In the genomic region with DNA sequence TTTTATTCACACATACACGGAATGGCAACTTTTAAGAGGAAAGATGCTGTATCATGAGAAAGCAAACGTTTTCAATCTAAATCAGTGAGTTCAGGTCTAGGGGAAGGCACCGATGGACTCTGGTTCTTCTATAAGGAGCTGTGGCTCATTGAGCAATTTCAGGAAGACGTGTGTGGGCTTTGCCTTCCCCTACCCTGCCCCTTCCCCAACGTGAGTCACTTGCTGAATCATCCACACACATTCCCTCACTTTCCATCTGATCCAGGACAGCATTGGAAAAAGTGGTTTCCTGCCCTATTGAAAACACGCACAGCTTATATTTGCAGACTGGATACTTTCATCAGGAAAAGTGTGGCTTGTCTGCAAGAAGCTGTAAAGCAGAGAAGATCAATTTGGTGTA, we compare ENCODE assay signal across 27 mouse cellular contexts. TPM values are rescaled to one million over a fixed set of nuclear protein-coding genes. Genes with fewer than 3 reads are reported as not detected.
A peak's percentile ranks its signal among the peaks of the same experiment; 100 is the strongest.
DNase-seq lines count a peak whose midpoint lies in the region; ATAC-seq and TF ChIP-seq lines count a peak whose summit lies in the region.
"Had no signal": no experiment of that assay in that cellular context is flagged by ENCODE, and none has a peak within 500 bp of the region (broad histone marks: within the 10 kb centered on the region; RNA-seq: fewer than 3 reads in every experiment).

No protein-coding gene starts in this region.

- no peaks in the 10 kb centered on the region for H3K27me3 ChIP-seq in liver, postnatal 0 days (ENCODE audit: insufficient read depth, low read length)
- H3K27me3 ChIP-seq: embryonic facial prominence, embryonic 15.5 days; heart, embryonic 13.5 days; liver, embryonic 13.5 days; midbrain, embryonic 12.5 days; neural tube, embryonic 12.5 days had no signal

- no peak overlapping the region for H3K4me2 ChIP-seq in liver, postnatal 0 days (ENCODE audit: low read depth, low read length)
- H3K4me2 ChIP-seq: embryonic facial prominence, embryonic 15.5 days; heart, embryonic 13.5 days; liver, embryonic 13.5 days; lung, embryonic 14.5 days; midbrain, embryonic 12.5 days; neural tube, embryonic 12.5 days had no signal

- no peaks in the 10 kb centered on the region for H3K9me3 ChIP-seq in liver, postnatal 0 days (ENCODE audit: low read length)
- H3K9me3 ChIP-seq: embryonic facial prominence, embryonic 15.5 days; forebrain, embryonic 10.5 days; heart, embryonic 13.5 days; liver, embryonic 13.5 days; midbrain, embryonic 12.5 days; neural tube, embryonic 12.5 days had no signal

- intact Hi-C loops in gastrocnemius, adult 2 months (cut with DNase I) = loop anchor here (5.0 kb wide), 1 partner anchor 34 kb away; no protein-coding TSS in a partner anchor

- peaks cover 77% of the 10 kb centered on the region for H3K79me2 ChIP-seq in macrophage (ENCODE audit: inconsistent target)

- no peak for DNase-seq in gastrocnemius, adult 2 months
- no peak for DNase-seq in gastrocnemius, postnatal 4 days (ENCODE audit: low spot score in 2 of 2)
- peak; percentile 83 for DNase-seq in 3T3-L1 (ENCODE audit: low read depth, low spot score)
- no peak for DNase-seq in liver, postnatal 0 days
- DNase-seq in ovary, postnatal 10 days (ENCODE audit: low spot score) = no peak
- DNase-seq in T-cell, adult 2 months (ENCODE audit: low spot score) = no peak
- DNase-seq: B cell, adult 2 months; cerebellum, adult 18-20 months; cerebellum, postnatal 36 days; gastrocnemius, postnatal 36 days; heart, postnatal 14 days; liver, embryonic 13.5 days; lung, embryonic 14.5 days; lung, postnatal 4 days; retina, postnatal 1 day; right cerebral cortex, postnatal 4 days; thymus, postnatal 25 days had no signal

- ATAC-seq in liver, postnatal 0 days = no peak
- ATAC-seq: forebrain, embryonic 16.5 days; intestine, postnatal 0 days had no signal

- TF ChIP-seq CTCF in gastrocnemius, adult 2 months (IDR thresholded peaks at IDR 0.05) = no peak
- TF ChIP-seq CTCF in bone marrow macrophage, adult 2 months (IDR thresholded peaks at IDR 0.05; ENCODE audit: low read depth, low read length) = no peak
- TF ChIP-seq CTCF in liver, postnatal 0 days (IDR thresholded peaks at IDR 0.05; ENCODE audit: low read depth) = no peak

- peak overlapping the region; percentile 80; the same call in 1 of the 2 replicates for H3K27ac ChIP-seq in gastrocnemius, adult 2 months
- peak overlapping the region; percentile 95 for H3K27ac ChIP-seq in bone marrow macrophage, adult 2 months (ENCODE audit: insufficient read depth, low read depth, low read length)
- H3K27ac ChIP-seq in macrophage = peak overlapping the region; percentile 94
- H3K27ac ChIP-seq in liver, postnatal 0 days (ENCODE audit: low read depth) = no peak overlapping the region
- H3K27ac ChIP-seq: embryonic facial prominence, embryonic 15.5 days; forebrain, embryonic 10.5 days; heart, embryonic 13.5 days; left cerebral cortex, adult 2 months; liver, embryonic 13.5 days; midbrain, embryonic 12.5 days; neural tube, embryonic 12.5 days had no signal

- 0 out of 2 replicates have a peak, but pooled peaks cover 3% of the 10 kb centered on the region for H3K36me3 ChIP-seq in macrophage (ENCODE audit: inconsistent target)
- H3K36me3 ChIP-seq in liver, postnatal 0 days (replicated peaks; ENCODE audit: insufficient read depth, low read length) = no peaks in the 10 kb centered on the region
- H3K36me3 ChIP-seq: embryonic facial prominence, embryonic 15.5 days; forebrain, embryonic 10.5 days; heart, embryonic 13.5 days; liver, embryonic 13.5 days; midbrain, embryonic 12.5 days; neural tube, embryonic 12.5 days had no signal

- WGBS in macrophage (ENCODE audit: missing documents) = 6% methylated on average over 6 of the region's 6 CpGs
- WGBS in liver, postnatal 0 days (ENCODE audit: insufficient replicate concordance) = 30% methylated on average over 6 of the region's 6 CpGs

- H3K4me1 ChIP-seq in bone marrow macrophage, adult 2 months (ENCODE audit: control insufficient read depth, insufficient read depth, low read length) = peaks cover 81% of the 10 kb centered on the region
- no peaks in the 10 kb centered on the region for H3K4me1 ChIP-seq in liver, postnatal 0 days (ENCODE audit: insufficient read depth)
- H3K4me1 ChIP-seq: forebrain, embryonic 10.5 days; liver, embryonic 13.5 days; midbrain, embryonic 12.5 days; neural tube, embryonic 12.5 days had no signal

- H3K9ac ChIP-seq in liver, postnatal 0 days (replicated peaks) = no peak overlapping the region
- H3K9ac ChIP-seq: embryonic facial prominence, embryonic 15.5 days; heart, embryonic 13.5 days; liver, embryonic 13.5 days; lung, embryonic 14.5 days; midbrain, embryonic 12.5 days; neural tube, embryonic 12.5 days had no signal

- TF ChIP-seq POLR2A in bone marrow macrophage, adult 2 months (IDR thresholded peaks at IDR 0.05; ENCODE audit: borderline replicate concordance, low read depth, low read length) = no peak

- TF ChIP-seq EP300 in liver, postnatal 0 days (IDR thresholded peaks at IDR 0.05; ENCODE audit: low read depth) = no peak

- no peak overlapping the region for H3K4me3 ChIP-seq in gastrocnemius, adult 2 months
- no peak overlapping the region for H3K4me3 ChIP-seq in bone marrow macrophage, adult 2 months (ENCODE audit: insufficient read depth, low read length)
- H3K4me3 ChIP-seq in macrophage (ENCODE audit: inconsistent target) = no peak overlapping the region
- no peak overlapping the region for H3K4me3 ChIP-seq in liver, postnatal 0 days (ENCODE audit: low read depth, low read length)
- H3K4me3 ChIP-seq: embryonic facial prominence, embryonic 15.5 days; forebrain, embryonic 10.5 days; heart, embryonic 13.5 days; left cerebral cortex, adult 2 months; liver, embryonic 13.5 days; midbrain, embryonic 12.5 days; neural tube, embryonic 12.5 days had no signal

RNA-seq across cellular contexts. Expression of a gene that starts 11.3 kb away (rescaled TPM):
- total RNA-seq in gastrocnemius, adult 2 months (2021) = 10 to 100 TPM; 14.4 to 21.6 TPM
- 1 to 10 TPM; 6.6 to 7.3 TPM for total RNA-seq in gastrocnemius, postnatal 4 days (2021)
- polyA plus RNA-seq in bone marrow macrophage, adult 2 months (2012; ENCODE audit: insufficient read depth, insufficient read length, missing spikeins) = 48.4 and 52.1 TPM in 2 replicates
- total RNA-seq in macrophage (2018; cell fraction: chromatin; rRNA removed) = 100 to 1,000 TPM; 105 to 325 (median 155) TPM
- 10 to 100 TPM; 37.1 to 78.3 (median 50.7) TPM for total RNA-seq in macrophage (2018; cell fraction: cytosol; rRNA removed)
- total RNA-seq in macrophage (2018; cell fraction: nucleus; rRNA removed) = 100 to 1,000 TPM in 25 of 26 experiments, 10 to 100 TPM in 1; 95.4 to 382 (median 112) TPM
- 26.4 to 41.8 TPM (median 32.8 TPM) in 3 replicates for polyA plus RNA-seq in macrophage (2018)
- polyA plus RNA-seq in liver, postnatal 0 days (2015; fragmentation: Nextera tagmentation; extraction: Ambion mirVana) = 0.72 and 0.89 TPM in 2 replicates

Comparison
In these comparisons a context has a peak if more than half of its experiments do, and no peak if none do; other contexts are left out.
1. RNA of a gene that starts 11.3 kb away (polyA plus RNA-seq): 48.4 to 52.1 TPM in bone marrow macrophage, adult 2 months and 26.4 to 41.8 TPM in macrophage; 0.72 to 0.89 TPM in liver, postnatal 0 days; every median in the first group is over 10 times any median in the second.